Mouse (Mus musculus) testis, adult 2 months (tissue): ENCODE results near the gene Cnfn. TPM values are rescaled to one million over a fixed set of nuclear protein-coding genes. Genes with fewer than 3 reads are reported as not detected.

Experiments used
- H3K27ac ChIP-seq: fragments of 200-500 bp; 2 replicates; pipeline ENCODE4 v1.5.1; 2012; ENCODE audit warnings: low read depth, low read length; ENCODE audit not compliant: control insufficient read depth, insufficient read depth
- H3K27me3 ChIP-seq: fragments of 200-500 bp; 2 replicates; pipeline ENCODE4 v1.6.1; 2012; ENCODE audit warnings: mild to moderate bottlenecking, low read length, moderate library complexity; ENCODE audit not compliant: control insufficient read depth, insufficient read depth
- H3K36me3 ChIP-seq: fragments of 200-500 bp; 2 replicates; pipeline ENCODE4 v1.6.1; 2012; ENCODE audit warnings: mild to moderate bottlenecking, low read length; ENCODE audit not compliant: control insufficient read depth, insufficient read depth
- H3K4me1 ChIP-seq: fragments of 200-500 bp; 2 replicates; pipeline ENCODE4 v1.6.1; 2012; ENCODE audit warnings: low read length; ENCODE audit not compliant: control insufficient read depth, insufficient read depth
- H3K4me3 ChIP-seq: fragments of 200-500 bp; 2 replicates; pipeline ENCODE4 v1.5.1; 2012; ENCODE audit warnings: low read depth, mild to moderate bottlenecking, low read length, moderate library complexity, mixed read lengths; ENCODE audit not compliant: control insufficient read depth
- CTCF ChIP-seq: fragments of 200-500 bp; IDR thresholded peaks from 2 replicates; pipeline ENCODE4 v1.5.1; 2012; ENCODE audit warnings: low read depth, mild to moderate bottlenecking, inconsistent platforms, low read length, moderate library complexity; ENCODE audit not compliant: control insufficient read depth, insufficient read depth, insufficient replicate concordance
- POLR2A ChIP-seq: fragments of 200-500 bp; IDR thresholded peaks from 2 replicates; pipeline ENCODE4 v1.6.1; 2012; ENCODE audit warnings: low read depth, mild to moderate bottlenecking, inconsistent platforms, low read length, moderate library complexity; ENCODE audit not compliant: control insufficient read depth
- polyA plus RNA-seq: library from polyadenylated mRNA; depleted of rRNA; stranded (reverse); fragments of >200 nt; gene quantifications from 2 replicates; pipeline ENCODE4 v1.2.3, GENCODE M21; 2012; rRNA removed

The Cnfn gene
- 0.26 TPM in 1 of 2 replicates, not detected in the other for polyA plus RNA-seq

GRCm38 (mm10) chr7:25369058-25369749, at the start of gene Cnfn:
Cnfn (minus strand) TSS chr7:25369724.
- Histone ChIP-seq H3K27me3 (no peaks in the 10 kb centered on the region), H3K4me1 (no peaks in the 10 kb centered on the region; the same call in 1 of the 2 replicates), H3K27ac (no peak within 1 kb of the TSS), H3K36me3 (no peaks in the 10 kb centered on the region), H3K4me3 (no peak within 1 kb of the TSS)
- TF ChIP-seq CTCF (no peak), POLR2A (no peak)

GRCm38 (mm10) chr7:25417597-25417996, 48.1 kb upstream of the Cnfn start:
- no peak; the same call in 1 of the 2 replicates for TF ChIP-seq CTCF
- no peak for TF ChIP-seq POLR2A
- Histone ChIP-seq H3K27me3 (no peaks in the 10 kb centered on the region), H3K36me3 (no peaks in the 10 kb centered on the region), H3K27ac (no peak overlapping the region), H3K4me3 (no peak overlapping the region), H3K4me1 (peaks cover 6% of the 10 kb centered on the region)

GRCm38 (mm10) chr7:25412833-25413441, 43.4 kb upstream of the Cnfn start, which contains the start of gene Cxcl17:
Cxcl17 (minus strand) TSS chr7:25412886.
- H3K4me3 ChIP-seq: no peak within 1 kb of the TSS
- H3K27me3 ChIP-seq: no peaks in the 10 kb centered on the region
- TF ChIP-seq POLR2A (no peak), CTCF (no peak)
- no peak within 1 kb of the TSS for H3K27ac ChIP-seq
- H3K4me1 ChIP-seq: no peaks in the 10 kb centered on the region
- H3K36me3 ChIP-seq: no peaks in the 10 kb centered on the region

- Histone ChIP-seq H3K27ac (no peak overlapping the region), H3K4me1 (no peaks in the 10 kb centered on the region), H3K27me3 (no peaks in the 10 kb centered on the region), H3K36me3 (no peaks in the 10 kb centered on the region), H3K4me3 (no peak overlapping the region)
- TF ChIP-seq CTCF: no peak
- no peak for TF ChIP-seq POLR2A
Observed at GRCm38 (mm10) chr7:25411861-25412260, 42.3 kb upstream of the Cnfn start.

DNA sequence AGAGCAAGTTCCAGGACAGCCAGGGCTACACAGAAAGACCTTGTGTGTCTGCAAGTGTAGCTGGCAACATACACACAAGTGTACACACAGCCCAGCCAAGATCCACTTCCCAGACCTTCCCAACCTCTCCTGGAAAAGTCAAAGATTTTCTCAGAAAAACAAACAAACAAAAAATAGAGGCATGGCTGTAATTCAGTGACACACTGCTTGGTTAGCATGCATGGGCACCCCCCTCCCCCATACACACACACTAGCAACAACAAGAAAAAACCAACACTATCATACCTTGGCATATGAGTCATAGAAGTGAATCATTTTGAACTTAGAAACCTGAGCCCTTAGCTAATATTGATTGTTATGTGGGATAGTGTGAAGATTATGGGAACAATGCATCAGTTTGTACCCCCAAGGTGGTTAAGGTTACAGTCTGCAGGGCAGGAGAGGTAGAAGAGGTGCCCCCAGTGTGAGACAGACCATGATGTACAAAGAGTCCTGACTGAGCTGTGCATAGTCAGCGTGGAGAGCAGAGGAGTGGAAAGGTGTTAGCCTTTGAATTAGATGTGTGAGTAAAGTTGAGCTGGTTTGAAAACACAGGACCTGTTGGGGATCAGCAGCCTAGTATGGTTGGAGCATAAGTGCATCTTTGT, 41.6 kb upstream of the Cnfn start:
- TF ChIP-seq CTCF (no peak), POLR2A (no peak)
- H3K4me3 ChIP-seq: no peak overlapping the region
- no peaks in the 10 kb centered on the region for H3K4me1 ChIP-seq
- H3K27me3 ChIP-seq: no peaks in the 10 kb centered on the region
- H3K27ac ChIP-seq: no peak overlapping the region
- peaks cover 2% of the 10 kb centered on the region; the same call in 1 of the 2 replicates for H3K36me3 ChIP-seq

DNA sequence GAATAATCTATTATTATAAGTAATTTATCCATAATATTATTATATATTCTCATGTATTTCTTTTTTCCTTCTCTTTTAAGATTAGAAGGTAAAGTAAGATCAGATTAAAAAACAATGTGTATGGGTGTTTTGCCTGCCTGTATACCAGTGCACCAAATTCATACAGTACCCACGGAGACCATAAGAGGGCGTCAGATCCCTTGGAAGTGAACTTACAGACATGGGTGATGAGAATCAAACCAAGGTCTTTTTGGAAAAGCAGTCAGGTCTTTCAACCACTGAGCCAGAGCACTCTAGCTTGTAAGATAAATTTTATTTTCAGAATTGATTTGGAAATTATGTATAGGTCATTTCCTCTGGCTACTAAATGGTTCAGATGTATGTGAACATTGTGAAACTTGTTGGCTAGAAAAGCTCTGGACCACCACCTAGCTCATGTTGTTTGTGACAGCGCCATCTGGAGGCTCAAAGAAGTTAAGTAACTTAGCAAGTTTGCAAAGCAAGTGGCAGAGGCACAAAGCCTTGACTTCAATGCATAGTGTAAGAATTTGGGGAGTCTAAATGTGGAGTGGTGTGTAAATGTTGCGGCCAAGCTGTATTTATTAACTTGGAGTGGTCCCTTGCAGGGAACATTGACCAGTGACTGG, 39.7 kb upstream of the Cnfn start:
- Histone ChIP-seq H3K27me3 (no peaks in the 10 kb centered on the region), H3K27ac (no peak overlapping the region), H3K4me3 (no peak overlapping the region), H3K4me1 (no peaks in the 10 kb centered on the region), H3K36me3 (peaks cover 2% of the 10 kb centered on the region; the same call in 1 of the 2 replicates)
- TF ChIP-seq POLR2A (no peak), CTCF (no peak)

GRCm38 (mm10) chr7:25406468-25406867, 36.9 kb upstream of the Cnfn start:
- Histone ChIP-seq H3K27ac (no peak overlapping the region), H3K4me3 (no peak overlapping the region), H3K36me3 (peaks cover 2% of the 10 kb centered on the region; the same call in 1 of the 2 replicates), H3K27me3 (no peaks in the 10 kb centered on the region), H3K4me1 (no peaks in the 10 kb centered on the region)
- TF ChIP-seq CTCF (no peak), POLR2A (no peak)
